Mouse (Mus musculus) layer of hippocampus, postnatal 10 days (tissue): ENCODE measurements at regions not wholly inside any gene's neighbourhood (a gene's known extent, or its start where the extent isn't known, plus 50 kb on each side); places are given as distances from the start of the nearest gene placed in this dataset.
A peak's percentile ranks its signal among the peaks of the same experiment; 100 is the strongest.

Experiments used
- DNase-seq, 2 experiments: peaks; one replicate each; pipeline ENCODE4 v3.0.0; 2021; ENCODE audit warnings: low spot score in 2 of 2

- no peak for DNase-seq
These were observed 247.5 kb downstream of the Drd1 start for GRCm38 (mm10) chr13:53807791-53808525.

GRCm38 (mm10) chr13:53805872-53806271, 249.6 kb downstream of the Drd1 start:
- no peak for DNase-seq

- DNase-seq, result no peak
These were observed 254.5 kb downstream of the Drd1 start for GRCm38 (mm10) chr13:53800978-53801377.

GRCm38 (mm10) chr13:53788809-53789208, 266.7 kb downstream of the Drd1 start:
- DNase-seq, result no peak

GRCm38 (mm10) chr13:53783492-53783891, 272.0 kb downstream of the Drd1 start:
- peak; percentile 85 to 89 for DNase-seq

GRCm38 (mm10) chr13:53779150-53779549, 276.4 kb downstream of the Drd1 start:
- DNase-seq, result peak; percentile 64 to 72

- no peak for DNase-seq
These were observed 279.1 kb downstream of the Drd1 start for GRCm38 (mm10) chr13:53776421-53776820.

GRCm38 (mm10) chr13:53775687-53776086, 279.8 kb downstream of the Drd1 start:
- DNase-seq, result peak; percentile 30 to 41

GRCm38 (mm10) chr13:53764613-53765243, 290.8 kb downstream of the Drd1 start:
- peak; percentile 74 to 81 for DNase-seq

GRCm38 (mm10) chr13:53757576-53758237, 284.8 kb upstream of the Msx2 start:
- DNase-seq, result no peak

- DNase-seq, result no peak
These were observed 284.2 kb upstream of the Msx2 start for GRCm38 (mm10) chr13:53756970-53757530.

GRCm38 (mm10) chr13:53755046-53755615, 282.3 kb upstream of the Msx2 start:
- no peak for DNase-seq

GRCm38 (mm10) chr13:53753049-53753448, 280.2 kb upstream of the Msx2 start:
- DNase-seq, result no peak

- no peak for DNase-seq
These were observed 268.1 kb upstream of the Msx2 start for GRCm38 (mm10) chr13:53740981-53741380.

- no peak for DNase-seq
These were observed 266.3 kb upstream of the Msx2 start for GRCm38 (mm10) chr13:53739127-53739526.

GRCm38 (mm10) chr13:53734944-53735343, 262.1 kb upstream of the Msx2 start:
- no peak for DNase-seq

- no peak for DNase-seq
These were observed 257.5 kb upstream of the Msx2 start for GRCm38 (mm10) chr13:53730259-53730902.

GRCm38 (mm10) chr13:53729848-53730247, 257.0 kb upstream of the Msx2 start:
- no peak for DNase-seq

- DNase-seq, result no peak
These were observed 253.2 kb upstream of the Msx2 start for GRCm38 (mm10) chr13:53726031-53726430.

GRCm38 (mm10) chr13:53722881-53723280, 250.0 kb upstream of the Msx2 start:
- DNase-seq, result no peak

- DNase-seq, result no peak
These were observed 248.2 kb upstream of the Msx2 start for GRCm38 (mm10) chr13:53721038-53721463.
